Mouse (Mus musculus): ENCODE data around the gene Hipk1. TPM values are rescaled to one million over a fixed set of nuclear protein-coding genes. Genes with fewer than 3 reads are reported as not detected.
"Not testable (repeated sequence)": the region's sequence is repeated elsewhere in the genome, so short reads cannot be mapped to it uniquely, and the experiment has no call there.

Gene Hipk1
- 10 to 100 TPM; 55.9 to 80.6 (median 65.0) TPM for total RNA-seq (2022)

- peak; percentile 87 to 89 for DNase-seq (ENCODE audit: low spot score in 2 of 2)
Observed at GRCm38 (mm10) chr3:103791230-103792110, at the start of gene Hipk1. Hipk1 (minus strand) TSS chr3:103791563.

DNA sequence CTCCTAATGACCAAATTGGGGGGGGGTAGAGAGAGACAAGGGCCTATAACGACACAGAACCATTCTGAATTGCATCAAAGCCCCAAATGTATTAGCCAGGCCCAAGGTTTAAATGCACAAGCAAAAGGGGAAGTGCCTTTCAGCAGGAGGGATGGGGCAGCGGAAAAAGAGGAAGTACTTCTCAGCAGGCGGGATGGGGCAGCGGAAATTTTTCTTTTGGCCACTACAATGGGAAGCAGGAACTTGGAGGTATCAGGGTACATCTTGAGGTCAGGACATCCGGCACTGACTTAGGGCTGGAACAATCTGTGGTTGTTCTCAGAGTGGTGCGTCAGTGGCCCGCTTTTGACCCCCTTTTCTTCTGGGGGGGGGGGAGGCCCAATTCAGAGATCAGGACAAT is 49.6 kb upstream of the Hipk1 start:
- not testable (repeated sequence) for DNase-seq (ENCODE audit: low spot score in 2 of 2)

GRCm38 (mm10) chr3:103840195-103840594 is 48.8 kb upstream of the Hipk1 start:
- DNase-seq (ENCODE audit: low spot score in 2 of 2) = not testable (repeated sequence)

GRCm38 (mm10) chr3:103839711-103840110 is 48.3 kb upstream of the Hipk1 start:
- DNase-seq (ENCODE audit: low spot score in 2 of 2) = no peak

- no peak for DNase-seq (ENCODE audit: low spot score in 2 of 2)
Observed at GRCm38 (mm10) chr3:103836453-103836852, 45.1 kb upstream of the Hipk1 start.

DNA sequence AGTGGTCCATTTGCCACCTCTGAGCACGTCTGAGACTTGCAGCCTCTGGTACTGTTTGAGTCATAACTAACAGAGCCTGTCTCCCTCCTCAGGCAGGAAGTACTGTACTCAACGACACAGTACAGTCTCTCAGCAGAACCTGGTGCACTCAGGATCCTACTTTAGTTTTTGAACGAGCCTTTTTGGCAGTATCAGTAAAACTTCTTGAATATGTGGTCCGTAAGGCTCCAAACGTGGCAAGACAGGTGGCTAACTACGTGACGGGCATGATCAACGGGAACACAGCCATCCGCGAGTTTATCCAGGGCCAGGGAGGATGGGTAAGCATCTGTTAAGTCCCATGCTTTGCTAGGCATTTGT is 44.6 kb upstream of the Hipk1 start:
- no peak for DNase-seq (ENCODE audit: low spot score in 2 of 2)

DNA sequence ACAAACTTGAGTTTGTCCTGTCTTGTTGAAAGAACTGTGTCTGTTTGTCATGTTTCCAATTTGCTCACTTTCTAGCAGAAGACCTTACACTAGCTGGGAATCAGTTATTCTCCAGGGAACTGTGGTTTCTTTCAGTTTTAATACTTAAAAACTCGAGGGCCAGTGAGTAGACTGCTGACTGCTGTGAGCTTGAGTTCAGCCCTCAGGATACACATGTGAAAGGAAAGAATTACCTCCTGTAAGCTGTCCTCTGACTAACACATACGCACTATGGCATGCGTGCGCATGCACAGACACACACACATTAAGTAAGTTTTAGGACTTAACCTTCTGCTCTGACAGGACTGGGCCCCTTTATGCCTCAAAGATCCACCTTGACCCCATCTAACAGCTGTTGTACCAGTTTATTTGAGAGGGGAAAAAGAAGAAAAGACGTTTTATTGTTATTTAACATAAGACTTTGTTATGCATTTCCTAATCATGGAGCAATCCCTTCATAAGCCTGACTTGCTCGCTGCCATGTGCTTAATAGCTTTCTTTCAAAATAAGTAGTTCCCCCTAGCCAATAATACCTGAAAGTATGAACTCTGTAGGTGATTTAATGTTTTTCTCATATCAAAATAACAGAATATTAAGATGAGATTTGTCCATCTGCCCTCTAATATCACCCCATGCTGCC is 44.0 kb upstream of the Hipk1 start:
- no peak for DNase-seq (ENCODE audit: low spot score in 2 of 2)

GRCm38 (mm10) chr3:103834001-103834400 is 42.6 kb upstream of the Hipk1 start:
- no peak for DNase-seq (ENCODE audit: low spot score in 2 of 2)

- no peak for DNase-seq (ENCODE audit: low spot score in 2 of 2)
Observed at GRCm38 (mm10) chr3:103832426-103832825, 41.1 kb upstream of the Hipk1 start, which contains the start of gene Bcl2l15. Bcl2l15 (plus strand) TSS chr3:103832601.

DNA sequence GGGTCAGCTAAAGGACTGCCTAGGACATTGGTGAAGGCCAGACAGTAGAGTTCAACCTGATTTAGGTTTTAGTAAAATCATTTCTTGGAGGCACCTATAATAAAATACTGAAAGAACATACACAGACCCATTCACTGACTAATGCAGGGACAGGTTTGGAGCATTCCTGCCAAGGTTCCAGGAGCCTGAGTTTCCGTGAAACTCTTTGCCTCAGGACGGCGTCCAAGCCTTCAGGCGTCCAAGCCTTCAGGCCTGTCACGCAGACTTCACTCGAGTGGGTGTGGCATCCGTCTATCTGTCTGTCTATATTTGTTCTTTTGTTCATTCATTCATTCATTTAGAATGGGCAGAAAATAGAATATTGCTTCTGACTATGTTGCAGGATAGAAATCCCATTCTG is 39.8 kb upstream of the Hipk1 start:
- no peak for DNase-seq (ENCODE audit: low spot score in 2 of 2)

- DNase-seq (ENCODE audit: low spot score in 2 of 2) = not testable (repeated sequence)
Observed at GRCm38 (mm10) chr3:103830681-103831080, 39.3 kb upstream of the Hipk1 start.

DNA sequence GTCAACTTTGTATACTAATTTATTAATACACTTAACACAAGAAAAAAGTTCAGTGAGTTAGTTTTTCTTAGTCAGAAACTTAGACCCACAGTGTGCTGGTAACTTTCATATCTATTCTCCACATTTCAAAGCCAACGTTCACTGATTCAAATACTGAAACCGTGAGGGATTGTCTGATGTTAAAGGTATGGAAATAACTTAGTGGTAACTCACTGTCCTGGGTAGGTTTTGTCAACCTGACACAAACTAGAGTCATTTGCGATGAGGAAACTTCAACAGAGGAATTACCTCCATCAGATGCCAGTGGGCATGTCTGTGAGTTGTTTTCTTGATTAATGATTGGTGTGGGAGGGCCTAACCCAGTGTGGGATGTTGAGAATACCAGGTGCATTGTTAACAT is 37.7 kb upstream of the Hipk1 start:
- no peak for DNase-seq (ENCODE audit: low spot score in 2 of 2)

DNA sequence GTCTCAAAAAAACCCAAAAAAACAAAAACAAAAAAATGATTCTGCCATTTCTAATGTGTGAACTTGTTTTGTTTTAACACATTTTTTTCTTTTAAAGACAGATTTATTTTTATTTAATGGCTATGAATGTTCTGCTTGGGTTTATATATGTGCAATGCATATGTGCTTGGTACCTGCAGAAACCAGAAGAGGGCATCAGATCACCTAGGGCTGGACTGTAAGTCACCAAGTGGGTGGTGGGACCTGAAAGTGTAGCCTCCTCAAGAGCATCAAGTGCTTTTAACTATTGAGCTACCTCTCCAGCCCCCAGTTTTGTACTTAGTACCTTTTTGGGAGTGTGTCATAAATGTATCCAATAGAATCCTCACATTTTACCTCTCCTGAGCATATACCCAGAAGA is 36.2 kb upstream of the Hipk1 start:
- DNase-seq (ENCODE audit: low spot score in 2 of 2) = no peak

- DNase-seq (ENCODE audit: low spot score in 2 of 2) = no peak
Observed at GRCm38 (mm10) chr3:103810967-103811366, 19.6 kb upstream of the Hipk1 start.

DNA sequence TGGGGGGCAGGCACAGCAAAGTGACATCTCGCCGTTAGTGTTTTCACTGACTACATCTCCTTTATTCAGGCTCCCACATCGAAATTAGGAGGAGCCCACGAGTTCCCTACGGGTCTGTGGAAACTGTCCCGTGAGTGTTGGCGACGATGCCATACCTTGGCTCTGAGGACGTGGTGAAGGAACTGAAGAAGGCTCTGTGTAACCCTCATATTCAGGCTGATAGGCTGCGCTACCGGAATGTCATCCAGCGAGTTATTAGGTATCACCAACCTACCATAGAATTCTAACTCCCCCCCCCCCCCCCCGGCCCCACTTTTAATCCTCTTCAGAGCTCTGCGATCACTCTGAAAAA is 18.4 kb upstream of the Hipk1 start:
- DNase-seq (ENCODE audit: low spot score in 2 of 2) = no peak

DNA sequence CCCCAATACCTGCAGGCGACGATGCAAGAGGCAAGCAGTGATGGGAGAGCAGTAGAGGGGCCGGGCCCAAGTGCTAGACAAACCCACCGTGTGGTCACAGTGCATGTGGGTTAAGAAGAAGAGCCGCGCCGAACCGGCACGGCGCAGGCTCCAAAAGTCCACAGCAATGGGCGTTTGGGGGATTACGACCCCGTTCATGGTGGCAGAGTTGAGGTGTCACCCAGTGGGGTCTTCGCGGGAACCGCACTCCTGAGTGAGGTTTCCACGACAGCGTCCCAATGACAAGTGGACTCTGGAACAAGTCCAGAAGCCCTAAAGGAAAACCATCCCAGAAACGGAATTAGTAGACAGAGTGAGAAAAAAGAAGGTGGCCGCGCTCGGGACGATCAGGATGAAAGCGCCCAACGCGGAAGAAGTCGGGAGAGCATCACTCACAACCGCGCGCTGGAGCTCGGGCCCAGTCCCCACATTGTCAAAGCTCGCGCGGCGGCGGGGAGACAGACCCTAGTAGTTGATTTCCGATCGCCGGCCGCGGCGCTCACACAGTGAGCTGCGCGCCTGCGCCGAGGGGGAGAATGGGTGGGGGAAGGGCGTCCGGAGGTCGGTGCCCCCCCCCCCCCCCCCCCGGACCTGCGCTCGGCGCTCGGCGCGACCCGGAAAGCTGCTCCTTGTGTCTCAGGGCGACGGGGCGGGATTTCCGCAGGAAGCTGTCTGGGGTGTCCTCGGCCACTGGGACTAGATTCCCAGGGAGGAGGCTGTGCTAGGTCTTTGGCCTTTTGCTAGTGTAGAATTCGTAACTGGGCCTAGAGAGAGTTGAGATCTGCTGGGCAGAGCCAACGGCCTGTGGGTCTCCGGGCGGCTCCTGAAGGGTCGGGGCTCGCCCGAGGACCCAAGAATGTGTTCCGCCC is 17.8 kb upstream of the Hipk1 start, which contains the start of the genes Dclre1b, Ap4b1 and Gm43064:
Gene Dclre1b (minus strand): TSS at position 554 of the 908 bp plus-strand sequence.
Gene Ap4b1 (plus strand): TSS at position 630 of the 908 bp plus-strand sequence.
Gene Gm43064 (plus strand): TSS at position 683 of the 908 bp plus-strand sequence.
- DNase-seq (ENCODE audit: low spot score in 2 of 2) = peak; percentile 76 to 86

GRCm38 (mm10) chr3:103805671-103806070 is 14.3 kb upstream of the Hipk1 start:
- no peak for DNase-seq (ENCODE audit: low spot score in 2 of 2)

- no peak for DNase-seq (ENCODE audit: low spot score in 2 of 2)
Observed at GRCm38 (mm10) chr3:103802861-103803260, 11.5 kb upstream of the Hipk1 start.

- DNase-seq (ENCODE audit: low spot score in 2 of 2) = peak; percentile 69 to 75
Observed at GRCm38 (mm10) chr3:103801631-103802531, 10.5 kb upstream of the Hipk1 start.

DNA sequence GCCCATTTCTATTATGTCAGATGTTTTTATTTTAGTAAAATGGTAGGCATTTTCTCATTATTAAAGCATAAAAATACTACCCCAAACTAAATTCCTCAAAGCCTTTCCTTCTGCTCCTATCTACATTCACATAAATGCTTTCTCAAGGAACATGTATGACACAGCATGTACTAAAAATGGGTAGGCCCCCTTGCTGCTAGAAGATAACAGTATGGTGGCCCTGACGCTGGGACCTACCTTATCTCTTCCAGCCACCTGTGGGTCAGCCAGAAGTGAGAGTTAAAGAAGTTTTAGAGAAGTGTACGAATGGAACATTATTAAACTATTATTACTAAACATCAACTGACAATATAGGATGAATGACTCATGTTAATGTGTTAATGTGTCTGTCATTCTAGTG is 8.1 kb upstream of the Hipk1 start:
- no peak for DNase-seq (ENCODE audit: low spot score in 2 of 2)

Data from gastrocnemius, adult 8-10 months (tissue).